Mouse (Mus musculus) cerebellum, adult 9-10 months (tissue): ENCODE results near the gene Samt2.
"Not testable (repeated sequence)": the region's sequence is repeated elsewhere in the genome, so short reads cannot be mapped to it uniquely, and the experiment has no call there.

Experiments used
- DNase-seq: peaks from one replicate; pipeline ENCODE4 v3.0.0; 2022

Samt2 gene

GRCm38 (mm10) chrX:154579260-154579659 is at the start of gene Samt2:
Samt2 (minus strand) TSS chrX:154579360.
- DNase-seq = not testable (repeated sequence)
